Mouse (Mus musculus) bone marrow macrophage, adult 2 months (primary cell): Measurements from ENCODE around the gene Gm13283.
"Not testable (repeated sequence)": the region's sequence is repeated elsewhere in the genome, so short reads cannot be mapped to it uniquely, and the experiment has no call there.

ENCODE experiments used
- CTCF ChIP-seq: IDR thresholded peaks from 2 replicates; pipeline ENCODE4 v1.5.1; 2012; ENCODE audit warnings: low read depth, mild to moderate bottlenecking, low read length, moderate library complexity
- POLR2A ChIP-seq: IDR thresholded peaks from 2 replicates; pipeline ENCODE4 v1.6.1; 2012; ENCODE audit warnings: mild to moderate bottlenecking, low read depth, low read length, borderline replicate concordance

- not testable (repeated sequence) for TF ChIP-seq CTCF, POLR2A
Measured at GRCm38 (mm10) chr4:88761776-88762175, 1.9 kb downstream of the Gm13283 start.
